Mouse (Mus musculus) thymus, adult 2 months (tissue): Measurements from ENCODE around the gene Klf1. TPM values are rescaled to one million over a fixed set of nuclear protein-coding genes. Genes with fewer than 3 reads are reported as not detected.

Experiments used
- DNase-seq: peaks from one replicate; pipeline ENCODE4 v3.0.0; 2021
- H3K27ac ChIP-seq: fragments of 200-500 bp; 2 replicates; pipeline ENCODE4 v1.5.1; 2012; ENCODE audit warnings: low read length, control low read depth; ENCODE audit not compliant: control insufficient read depth, insufficient read depth
- H3K27me3 ChIP-seq: fragments of 200-500 bp; 2 replicates; pipeline ENCODE4 v1.6.1; 2012; ENCODE audit warnings: mild to moderate bottlenecking, low read length, moderate library complexity, mixed read lengths; ENCODE audit not compliant: control insufficient read depth, insufficient read depth
- H3K36me3 ChIP-seq: fragments of 200-500 bp; 2 replicates; pipeline ENCODE4 v1.6.1; 2012; ENCODE audit warnings: mild to moderate bottlenecking, low read length, moderate library complexity; ENCODE audit not compliant: control insufficient read depth, insufficient read depth
- H3K4me1 ChIP-seq: fragments of 200-500 bp; replicated peaks from 2 replicates; pipeline ENCODE4 v1.6.1; 2012; ENCODE audit warnings: low read length; ENCODE audit not compliant: control insufficient read depth, insufficient read depth
- H3K4me3 ChIP-seq: fragments of 200-500 bp; 2 replicates; pipeline ENCODE4 v1.5.1; 2012; ENCODE audit warnings: mild to moderate bottlenecking, low read length, control low read depth, moderate library complexity; ENCODE audit not compliant: control insufficient read depth, insufficient read depth
- CTCF ChIP-seq: fragments of 200-500 bp; IDR thresholded peaks from 2 replicates; pipeline ENCODE4 v1.5.1; 2012; ENCODE audit warnings: mild to moderate bottlenecking, control low read depth, low read length, moderate library complexity, borderline replicate concordance; ENCODE audit not compliant: control insufficient read depth, poor library complexity, insufficient read depth; ENCODE audit errors: extremely low read depth
- POLR2A ChIP-seq: fragments of 200-500 bp; IDR thresholded peaks from 2 replicates; pipeline ENCODE4 v1.6.1; 2012; ENCODE audit warnings: mild to moderate bottlenecking, low read length, control low read depth, moderate library complexity; ENCODE audit not compliant: control insufficient read depth, poor library complexity, insufficient read depth; ENCODE audit errors: extremely low read depth
- WGBS: fragments of 180-500 bp; shearing (Covaris S2); methylation state at CpG from one replicate; pipeline ENCODE4 v1.1.7; 2018; 5-methylcytosine and 5-hydroxymethylcytosine counted together
- polyA plus RNA-seq: library from polyadenylated mRNA; depleted of rRNA; stranded (reverse); fragments of >200 nt; gene quantifications from 2 replicates; pipeline ENCODE4 v1.2.3, GENCODE M21; 2012

The Klf1 gene
- polyA plus RNA-seq, 1 experiment = 0.13 TPM

GRCm38 (mm10) chr8:84910551-84910950, 8.8 kb downstream of the Klf1 start:
- Histone ChIP-seq H3K27me3 (no peaks in the 10 kb centered on the region), H3K4me3 (no peak overlapping the region), H3K36me3 (no peaks in the 10 kb centered on the region), H3K4me1 (peaks cover 19% of the 10 kb centered on the region), H3K27ac (no peak overlapping the region)
- TF ChIP-seq POLR2A = no peak
- no peak for TF ChIP-seq CTCF
- no peak for DNase-seq
- 94% methylated on average over 6 of the region's 6 CpGs for WGBS

GRCm38 (mm10) chr8:84911854-84912253, 10.1 kb downstream of the Klf1 start:
- no peaks in the 10 kb centered on the region for H3K27me3 ChIP-seq
- DNase-seq = no peak
- H3K4me3 ChIP-seq = no peak overlapping the region
- 98% methylated on average over 9 of the region's 9 CpGs for WGBS
- peaks cover 19% of the 10 kb centered on the region for H3K4me1 ChIP-seq
- TF ChIP-seq POLR2A (no peak), CTCF (no peak)
- H3K36me3 ChIP-seq = no peaks in the 10 kb centered on the region
- no peak overlapping the region for H3K27ac ChIP-seq

GRCm38 (mm10) chr8:84912391-84912790, 10.7 kb downstream of the Klf1 start:
- H3K4me3 ChIP-seq = no peak overlapping the region
- 75% methylated on average over 27 of the region's 27 CpGs for WGBS
- no peaks in the 10 kb centered on the region for H3K27me3 ChIP-seq
- H3K4me1 ChIP-seq = peaks cover 19% of the 10 kb centered on the region
- H3K27ac ChIP-seq = no peak overlapping the region
- no peaks in the 10 kb centered on the region for H3K36me3 ChIP-seq
- no peak for DNase-seq
- TF ChIP-seq CTCF = no peak

- Histone ChIP-seq H3K27me3 (no peaks in the 10 kb centered on the region), H3K4me1 (peaks cover 19% of the 10 kb centered on the region), H3K27ac (no peak overlapping the region), H3K4me3 (peak overlapping the region; percentile 56), H3K36me3 (no peaks in the 10 kb centered on the region)
- DNase-seq = peak; percentile 80
- WGBS = 3% methylated on average over 55 of the region's 55 CpGs
- TF ChIP-seq POLR2A (peak; percentile 14; the same call in 1 of the 2 replicates), CTCF (no peak)
Observed at GRCm38 (mm10) chr8:84912895-84913501, 11.3 kb downstream of the Klf1 start.

GRCm38 (mm10) chr8:84913502-84913900, 11.8 kb downstream of the Klf1 start:
- WGBS = 6% methylated on average over 9 of the region's 9 CpGs
- Histone ChIP-seq H3K4me3 (peak overlapping the region; percentile 56), H3K27ac (no peak overlapping the region), H3K36me3 (no peaks in the 10 kb centered on the region), H3K27me3 (no peaks in the 10 kb centered on the region), H3K4me1 (peaks cover 19% of the 10 kb centered on the region)
- TF ChIP-seq POLR2A = no peak
- no peak for TF ChIP-seq CTCF
- DNase-seq = no peak

- Histone ChIP-seq H3K36me3 (no peaks in the 10 kb centered on the region), H3K4me1 (peaks cover 15% of the 10 kb centered on the region), H3K27ac (no peak overlapping the region), H3K27me3 (no peaks in the 10 kb centered on the region), H3K4me3 (no peak overlapping the region)
- 30% methylated on average over 4 of the region's 4 CpGs for WGBS
- TF ChIP-seq POLR2A (no peak), CTCF (no peak)
- peak; percentile 41 for DNase-seq
Observed at GRCm38 (mm10) chr8:84913960-84914359, 12.2 kb downstream of the Klf1 start.

- 91% methylated on average over 8 of the region's 8 CpGs for WGBS
- TF ChIP-seq POLR2A (no peak), CTCF (no peak)
- DNase-seq = no peak
- no peaks in the 10 kb centered on the region for H3K27me3 ChIP-seq
- H3K4me1 ChIP-seq = peaks cover 9% of the 10 kb centered on the region
- no peaks in the 10 kb centered on the region for H3K36me3 ChIP-seq
- no peak overlapping the region for H3K4me3 ChIP-seq
- no peak overlapping the region for H3K27ac ChIP-seq
Observed at GRCm38 (mm10) chr8:84915269-84915668, 13.5 kb downstream of the Klf1 start.
